Mouse (Mus musculus) hindbrain, embryonic 12.5 days (tissue): ENCODE results near the gene Tgoln1. TPM values are rescaled to one million over a fixed set of nuclear protein-coding genes. Genes with fewer than 3 reads are reported as not detected.

Source experiments
- ATAC-seq: fragments of 200-750 bp; cut with Nextera tagmentation; 2 replicates; pipeline ENCODE4 v1.8.0; 2017; ENCODE audit warnings: moderate TSS enrichment; ENCODE audit not compliant: low FRiP score
- H3K27ac ChIP-seq: fragments of 300-500 bp; sonication (generic); 2 replicates; pipeline ENCODE4 v1.5.1; 2016; ENCODE audit warnings: mild to moderate bottlenecking
- H3K27me3 ChIP-seq: fragments of 300-500 bp; sonication (generic); 2 replicates; pipeline ENCODE4 v1.6.1; 2016; ENCODE audit warnings: mild to moderate bottlenecking
- H3K36me3 ChIP-seq: fragments of 300-500 bp; sonication (generic); 2 replicates; pipeline ENCODE4 v1.6.1; 2016; ENCODE audit warnings: mild to moderate bottlenecking
- H3K4me1 ChIP-seq: fragments of 300-500 bp; sonication (generic); 2 replicates; pipeline ENCODE4 v1.6.1; 2016
- H3K4me2 ChIP-seq: fragments of 300-500 bp; sonication (generic); replicated peaks from 2 replicates; pipeline ENCODE4 v1.6.1; 2016; ENCODE audit warnings: mild to moderate bottlenecking
- H3K4me3 ChIP-seq: fragments of 300-500 bp; sonication (generic); 2 replicates; pipeline ENCODE4 v1.5.1; 2016; ENCODE audit warnings: mild to moderate bottlenecking
- H3K9ac ChIP-seq: fragments of 300-500 bp; sonication (generic); 2 replicates; pipeline ENCODE4 v1.6.1; 2016; ENCODE audit warnings: mild to moderate bottlenecking, moderate library complexity
- H3K9me3 ChIP-seq: fragments of 300-500 bp; sonication (generic); replicated peaks from 2 replicates; pipeline ENCODE4 v1.6.1; 2016; ENCODE audit warnings: mild to moderate bottlenecking
- WGBS: fragments of 180-500 bp; shearing (Covaris S2); methylation state at CpG from one replicate; pipeline ENCODE4 v1.1.7; 2016; 5-methylcytosine and 5-hydroxymethylcytosine counted together
- polyA plus RNA-seq: library from polyadenylated mRNA; unstranded; fragments of >200 nt; fragmentation: Nextera tagmentation; extraction: Ambion mirVana; gene quantifications from 2 replicates; pipeline ENCODE4 v1.2.1, GENCODE M21; 2016

Gene Tgoln1
- polyA plus RNA-seq, 1 experiment from 2014 or later, result 39.2 TPM

- peaks cover 16% of the 10 kb centered on the region for H3K4me1 ChIP-seq
- no peak overlapping the region for H3K4me2 ChIP-seq
- H3K9me3 ChIP-seq, result no peaks in the 10 kb centered on the region
- peaks cover 31% of the 10 kb centered on the region for H3K36me3 ChIP-seq
- no peak overlapping the region for H3K4me3 ChIP-seq
- no peak for ATAC-seq
- H3K27ac ChIP-seq, result no peak overlapping the region
- no peak overlapping the region for H3K9ac ChIP-seq
- WGBS, result 63% methylated on average over 1 of the region's 1 CpGs
- no peaks in the 10 kb centered on the region for H3K27me3 ChIP-seq
These were observed 15.1 kb downstream of the Tgoln1 start for GRCm38 (mm10) chr6:72601732-72602131.

GRCm38 (mm10) chr6:72600771-72601170, 16.0 kb downstream of the Tgoln1 start:
- peaks cover 17% of the 10 kb centered on the region for H3K4me1 ChIP-seq
- H3K4me3 ChIP-seq, result no peak overlapping the region
- no peaks in the 10 kb centered on the region for H3K27me3 ChIP-seq
- ATAC-seq, result no peak
- H3K36me3 ChIP-seq, result peaks cover 21% of the 10 kb centered on the region
- H3K9ac ChIP-seq, result no peak overlapping the region
- WGBS, result 87% methylated on average over 12 of the region's 12 CpGs
- no peak overlapping the region for H3K4me2 ChIP-seq
- no peaks in the 10 kb centered on the region for H3K9me3 ChIP-seq
- H3K27ac ChIP-seq, result no peak overlapping the region

GRCm38 (mm10) chr6:72600216-72600615, 16.6 kb downstream of the Tgoln1 start:
- WGBS, result 80% methylated on average over 6 of the region's 6 CpGs
- 0 out of 2 replicates have a peak, but pooled peaks cover 16% of the 10 kb centered on the region for H3K36me3 ChIP-seq
- no peak overlapping the region for H3K27ac ChIP-seq
- ATAC-seq, result no peak
- no peak overlapping the region for H3K4me2 ChIP-seq
- H3K4me1 ChIP-seq, result peaks cover 17% of the 10 kb centered on the region
- no peak overlapping the region for H3K9ac ChIP-seq
- H3K4me3 ChIP-seq, result no peak overlapping the region
- no peaks in the 10 kb centered on the region for H3K27me3 ChIP-seq
- no peaks in the 10 kb centered on the region for H3K9me3 ChIP-seq

GRCm38 (mm10) chr6:72598791-72599557, 17.8 kb downstream of the Tgoln1 start:
- H3K9ac ChIP-seq, result peak overlapping the region; percentile 69; the same call in 1 of the 2 replicates
- H3K4me2 ChIP-seq, result peak overlapping the region; percentile 66
- H3K9me3 ChIP-seq, result no peaks in the 10 kb centered on the region
- ATAC-seq, result peak; percentile 29; the same call in 1 of the 2 replicates
- H3K4me3 ChIP-seq, result peak overlapping the region; percentile 61
- 0 out of 2 replicates have a peak, but pooled peaks cover 5% of the 10 kb centered on the region for H3K36me3 ChIP-seq
- H3K27ac ChIP-seq, result no peak overlapping the region
- no peaks in the 10 kb centered on the region for H3K27me3 ChIP-seq
- WGBS, result 55% methylated on average over 12 of the region's 12 CpGs
- H3K4me1 ChIP-seq, result peaks cover 17% of the 10 kb centered on the region

- peaks cover 17% of the 10 kb centered on the region for H3K4me1 ChIP-seq
- WGBS, result 2% methylated on average over 38 of the region's 38 CpGs
- H3K4me3 ChIP-seq, result peak within 1 kb of the TSS; percentile 61
- H3K4me2 ChIP-seq, result peak within 1 kb of the TSS; percentile 66
- no peaks in the 10 kb centered on the region for H3K9me3 ChIP-seq
- H3K9ac ChIP-seq, result peak within 1 kb of the TSS; percentile 69
- no peaks in the 10 kb centered on the region for H3K36me3 ChIP-seq
- H3K27ac ChIP-seq, result no peak within 1 kb of the TSS
- no peaks in the 10 kb centered on the region for H3K27me3 ChIP-seq
- ATAC-seq, result peak; percentile 92
These were observed 18.6 kb downstream of the Tgoln1 start, which contains the start of the genes Elmod3 and Retsat for GRCm38 (mm10) chr6:72597956-72598753. Gene Elmod3, minus strand, starts transcription at chr6:72598413. Gene Retsat, plus strand, starts transcription at chr6:72598475.

- ATAC-seq, result no peak
- Histone ChIP-seq H3K27me3 (no peaks in the 10 kb centered on the region), H3K9ac (peak overlapping the region; percentile 69), H3K4me3 (peak overlapping the region; percentile 61), H3K36me3 (no peaks in the 10 kb centered on the region), H3K4me2 (peak overlapping the region; percentile 66), H3K27ac (no peak overlapping the region), H3K9me3 (no peaks in the 10 kb centered on the region), H3K4me1 (peaks cover 17% of the 10 kb centered on the region)
- 57% methylated on average over 13 of the region's 13 CpGs for WGBS
These were observed 19.5 kb downstream of the Tgoln1 start for GRCm38 (mm10) chr6:72597083-72597874.

GRCm38 (mm10) chr6:72593914-72594313, 22.9 kb downstream of the Tgoln1 start:
- WGBS, result 75% methylated on average over 5 of the region's 5 CpGs
- ATAC-seq, result no peak
- Histone ChIP-seq H3K36me3 (no peaks in the 10 kb centered on the region), H3K9me3 (no peaks in the 10 kb centered on the region), H3K27me3 (no peaks in the 10 kb centered on the region), H3K4me3 (no peak overlapping the region), H3K4me1 (peaks cover 15% of the 10 kb centered on the region), H3K9ac (no peak overlapping the region), H3K27ac (no peak overlapping the region), H3K4me2 (no peak overlapping the region)

- WGBS, result 79% methylated on average over 6 of the region's 6 CpGs
- H3K4me3 ChIP-seq, result no peak overlapping the region
- H3K27me3 ChIP-seq, result no peaks in the 10 kb centered on the region
- H3K36me3 ChIP-seq, result no peaks in the 10 kb centered on the region
- no peak overlapping the region for H3K4me2 ChIP-seq
- H3K27ac ChIP-seq, result no peak overlapping the region
- no peak overlapping the region for H3K9ac ChIP-seq
- H3K4me1 ChIP-seq, result peaks cover 11% of the 10 kb centered on the region
- no peaks in the 10 kb centered on the region for H3K9me3 ChIP-seq
- no peak for ATAC-seq
These were observed 23.6 kb downstream of the Tgoln1 start for GRCm38 (mm10) chr6:72593011-72593803.

- H3K27ac ChIP-seq, result no peak overlapping the region
- no peaks in the 10 kb centered on the region for H3K27me3 ChIP-seq
- no peak overlapping the region for H3K9ac ChIP-seq
- H3K4me1 ChIP-seq, result no peaks in the 10 kb centered on the region
- no peak overlapping the region for H3K4me2 ChIP-seq
- ATAC-seq, result no peak
- no peaks in the 10 kb centered on the region for H3K9me3 ChIP-seq
- H3K4me3 ChIP-seq, result no peak overlapping the region
- 0 out of 2 replicates have a peak, but pooled peaks cover 5% of the 10 kb centered on the region for H3K36me3 ChIP-seq
These were observed 26.7 kb downstream of the Tgoln1 start for GRCm38 (mm10) chr6:72590111-72590510.

- no peaks in the 10 kb centered on the region for H3K27me3 ChIP-seq
- no peak overlapping the region for H3K4me2 ChIP-seq
- no peak overlapping the region for H3K4me3 ChIP-seq
- no peaks in the 10 kb centered on the region for H3K4me1 ChIP-seq
- no peak for ATAC-seq
- H3K9ac ChIP-seq, result no peak overlapping the region
- H3K36me3 ChIP-seq, result 0 out of 2 replicates have a peak, but pooled peaks cover 9% of the 10 kb centered on the region
- H3K27ac ChIP-seq, result no peak overlapping the region
- H3K9me3 ChIP-seq, result no peaks in the 10 kb centered on the region
These were observed 28.5 kb downstream of the Tgoln1 start for GRCm38 (mm10) chr6:72588307-72588706.

- 0 out of 2 replicates have a peak, but pooled peaks cover 9% of the 10 kb centered on the region for H3K36me3 ChIP-seq
- no peak overlapping the region for H3K9ac ChIP-seq
- H3K4me2 ChIP-seq, result no peak overlapping the region
- no peaks in the 10 kb centered on the region for H3K27me3 ChIP-seq
- no peak overlapping the region for H3K4me3 ChIP-seq
- H3K27ac ChIP-seq, result no peak overlapping the region
- 82% methylated on average over 3 of the region's 3 CpGs for WGBS
- no peak for ATAC-seq
- no peaks in the 10 kb centered on the region for H3K9me3 ChIP-seq
- no peaks in the 10 kb centered on the region for H3K4me1 ChIP-seq
These were observed 30.1 kb downstream of the Tgoln1 start for GRCm38 (mm10) chr6:72586701-72587100.
